Mouse (Mus musculus) forebrain, embryonic 10.5 days (tissue): Measurements from ENCODE around the gene Gm5294. TPM values are rescaled to one million over a fixed set of nuclear protein-coding genes. Genes with fewer than 3 reads are reported as not detected.

Experiments used
- DNase-seq: peaks from one replicate; pipeline ENCODE4 v3.0.0-alpha.2; 2017; ENCODE audit warnings: low spot score; ENCODE audit errors: extremely low spot score
- H3K27ac ChIP-seq: fragments of 300-500 bp; sonication (generic); 2 replicates; pipeline ENCODE4 v1.5.1; 2016; ENCODE audit warnings: mild to moderate bottlenecking
- H3K27me3 ChIP-seq: fragments of 300-500 bp; sonication (generic); 2 replicates; pipeline ENCODE4 v1.6.1; 2016; ENCODE audit warnings: mild to moderate bottlenecking; ENCODE audit not compliant: poor library complexity, severe bottlenecking
- H3K36me3 ChIP-seq: fragments of 300-500 bp; sonication (generic); replicated peaks from 2 replicates; pipeline ENCODE4 v1.6.1; 2016; ENCODE audit warnings: mild to moderate bottlenecking, moderate library complexity
- H3K4me1 ChIP-seq: fragments of 300-500 bp; sonication (generic); 2 replicates; pipeline ENCODE4 v1.6.1; 2016
- H3K4me3 ChIP-seq: fragments of 300-500 bp; sonication (generic); 2 replicates; pipeline ENCODE4 v1.5.1; 2016; ENCODE audit warnings: mild to moderate bottlenecking, moderate library complexity
- H3K9me3 ChIP-seq: fragments of 300-500 bp; sonication (generic); 2 replicates; pipeline ENCODE4 v1.6.1; 2016; ENCODE audit warnings: mild to moderate bottlenecking, moderate library complexity
- WGBS: fragments of 180-500 bp; shearing (Covaris S2); methylation state at CpG from one replicate; pipeline ENCODE4 v1.1.7; 2016; 5-methylcytosine and 5-hydroxymethylcytosine counted together
- polyA plus RNA-seq: library from polyadenylated mRNA; unstranded; fragments of >200 nt; fragmentation: Nextera tagmentation; extraction: Ambion mirVana; gene quantifications from 2 replicates; pipeline ENCODE4 v1.2.1, GENCODE M21; 2016

The Gm5294 gene
- polyA plus RNA-seq, 1 experiment from 2014 or later = not detected

- no peak for DNase-seq
- WGBS = 63% methylated on average over 4 of the region's 4 CpGs
- Histone ChIP-seq H3K9me3 (no peaks in the 10 kb centered on the region), H3K4me3 (no peak overlapping the region), H3K4me1 (peaks cover 10% of the 10 kb centered on the region), H3K27me3 (peaks cover 7% of the 10 kb centered on the region), H3K36me3 (no peaks in the 10 kb centered on the region), H3K27ac (no peak overlapping the region)
Observed at GRCm38 (mm10) chr5:138852151-138852550, 32.3 kb downstream of the Gm5294 start.

GRCm38 (mm10) chr5:138853349-138853748 lies 33.5 kb downstream of the Gm5294 start:
- no peak overlapping the region for H3K27ac ChIP-seq
- 72% methylated on average over 2 of the region's 2 CpGs for WGBS
- no peaks in the 10 kb centered on the region for H3K9me3 ChIP-seq
- peaks cover 1% of the 10 kb centered on the region; the same call in 1 of the 2 replicates for H3K4me1 ChIP-seq
- no peaks in the 10 kb centered on the region for H3K36me3 ChIP-seq
- no peak overlapping the region for H3K4me3 ChIP-seq
- H3K27me3 ChIP-seq = no peaks in the 10 kb centered on the region
- no peak for DNase-seq

GRCm38 (mm10) chr5:138857010-138857617 lies 37.2 kb downstream of the Gm5294 start:
- Histone ChIP-seq H3K9me3 (no peaks in the 10 kb centered on the region), H3K36me3 (no peaks in the 10 kb centered on the region), H3K4me3 (no peak overlapping the region), H3K4me1 (no peaks in the 10 kb centered on the region), H3K27me3 (no peaks in the 10 kb centered on the region), H3K27ac (no peak overlapping the region)
- peak; percentile 51 for DNase-seq
- WGBS = 36% methylated on average over 9 of the region's 9 CpGs

GRCm38 (mm10) chr5:138857811-138858251 lies 38.0 kb downstream of the Gm5294 start:
- no peak for DNase-seq
- H3K4me1 ChIP-seq = no peaks in the 10 kb centered on the region
- no peaks in the 10 kb centered on the region for H3K27me3 ChIP-seq
- 74% methylated on average over 13 of the region's 13 CpGs for WGBS
- H3K9me3 ChIP-seq = no peaks in the 10 kb centered on the region
- H3K27ac ChIP-seq = no peak overlapping the region
- H3K36me3 ChIP-seq = no peaks in the 10 kb centered on the region
- H3K4me3 ChIP-seq = no peak overlapping the region

GRCm38 (mm10) chr5:138863681-138864146 lies 43.8 kb downstream of the Gm5294 start:
- Histone ChIP-seq H3K9me3 (no peaks in the 10 kb centered on the region), H3K27ac (0 out of 2 replicates have a peak overlapping the region, but pooled peaks have one; percentile 48), H3K4me3 (no peak overlapping the region), H3K4me1 (peaks cover 11% of the 10 kb centered on the region), H3K27me3 (no peaks in the 10 kb centered on the region), H3K36me3 (no peaks in the 10 kb centered on the region)
- no peak for DNase-seq
- 85% methylated on average over 7 of the region's 7 CpGs for WGBS

GRCm38 (mm10) chr5:138864166-138864565 lies 44.3 kb downstream of the Gm5294 start:
- H3K9me3 ChIP-seq = no peaks in the 10 kb centered on the region
- H3K27ac ChIP-seq = no peak overlapping the region
- no peak for DNase-seq
- no peak overlapping the region for H3K4me3 ChIP-seq
- H3K36me3 ChIP-seq = no peaks in the 10 kb centered on the region
- H3K27me3 ChIP-seq = no peaks in the 10 kb centered on the region
- peaks cover 11% of the 10 kb centered on the region for H3K4me1 ChIP-seq

- H3K4me3 ChIP-seq = no peak overlapping the region
- 54% methylated on average over 7 of the region's 7 CpGs for WGBS
- peaks cover 11% of the 10 kb centered on the region for H3K4me1 ChIP-seq
Observed at GRCm38 (mm10) chr5:138864880-138865279, 45.0 kb downstream of the Gm5294 start.

GRCm38 (mm10) chr5:138865637-138866036 lies 45.8 kb downstream of the Gm5294 start:
- no peak for DNase-seq
- WGBS = 77% methylated on average over 4 of the region's 4 CpGs

More at GRCm38 (mm10) chr5:138864880-138865279, 45.0 kb downstream of the Gm5294 start:
- no peak for DNase-seq
- peak overlapping the region; percentile 58 for H3K27ac ChIP-seq
- no peaks in the 10 kb centered on the region for H3K36me3 ChIP-seq
- no peaks in the 10 kb centered on the region for H3K27me3 ChIP-seq
- H3K9me3 ChIP-seq = no peaks in the 10 kb centered on the region

More at GRCm38 (mm10) chr5:138865637-138866036, 45.8 kb downstream of the Gm5294 start:
- no peak overlapping the region for H3K4me3 ChIP-seq
- H3K36me3 ChIP-seq = no peaks in the 10 kb centered on the region
- no peaks in the 10 kb centered on the region for H3K27me3 ChIP-seq
- no peaks in the 10 kb centered on the region for H3K9me3 ChIP-seq
- H3K4me1 ChIP-seq = peaks cover 11% of the 10 kb centered on the region
- H3K27ac ChIP-seq = peak overlapping the region; percentile 58

Other genes starting within 250 kb of the Gm5294 start
- 50.0 and 50.6 TPM in 2 replicates for gene Zfp68, start 200.3 kb upstream of the Gm5294 start, polyA plus RNA-seq
- gene A430033K04Rik, start 197.2 kb upstream of the Gm5294 start, polyA plus RNA-seq = 9.1 and 9.6 TPM in 2 replicates
- gene Fam20c, start 65.6 kb upstream of the Gm5294 start, polyA plus RNA-seq = 2.9 and 4.5 TPM in 2 replicates
- 12.3 and 14.3 TPM in 2 replicates for gene Pdgfa, start 177.3 kb downstream of the Gm5294 start, polyA plus RNA-seq